Mouse (Mus musculus) E14TG2a.4 (cell line): ENCODE data around the gene Srgap2.

Source experiments
- CTCF ChIP-seq: conservative IDR thresholded peaks from 2 replicates; pipeline ENCODE4 v1.5.1; 2014; ENCODE audit warnings: low read length
- NANOG ChIP-seq: IDR thresholded peaks from 2 replicates; pipeline ENCODE4 v1.6.1; 2014; ENCODE audit warnings: borderline replicate concordance, low read length, mixed read lengths
- POU5F1 ChIP-seq: IDR thresholded peaks from 2 replicates; pipeline ENCODE4 v1.6.1; 2014; ENCODE audit warnings: low read length, borderline replicate concordance

DNA sequence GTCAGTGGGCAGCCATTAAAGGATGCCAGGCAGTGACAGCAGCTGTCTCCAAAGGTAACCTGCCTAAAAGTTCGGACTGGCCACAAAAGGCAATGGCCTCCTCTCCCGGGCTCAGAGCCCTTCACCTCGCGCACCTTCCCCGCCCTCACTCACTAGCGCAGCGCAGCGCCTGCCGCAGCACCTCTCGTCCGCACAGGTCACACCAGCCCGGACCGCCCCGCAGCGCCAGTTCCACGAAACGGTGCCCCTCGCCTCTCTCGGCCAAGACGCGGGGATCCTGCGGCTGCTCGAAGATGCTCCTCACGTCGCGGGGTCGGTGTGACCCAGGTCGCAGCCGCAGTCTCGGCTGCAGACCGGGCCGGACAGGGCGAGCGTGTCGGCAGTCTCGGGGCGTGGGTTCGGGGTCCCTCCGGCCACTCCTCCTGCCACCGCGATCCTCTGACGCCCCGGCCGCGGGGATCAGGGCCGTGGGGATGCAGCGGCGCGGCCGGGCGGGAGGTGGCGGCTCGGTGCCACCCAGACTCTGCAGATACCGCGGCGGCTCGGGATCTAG is 282.5 kb downstream of the Srgap2 start:
- TF ChIP-seq CTCF (no peak), NANOG (no peak), POU5F1 (no peak)
